Mouse (Mus musculus) bone marrow macrophage, adult 2 months (primary cell): Measurements from ENCODE around the gene Foxo6.

ENCODE experiments used
- CTCF ChIP-seq: IDR thresholded peaks from 2 replicates; pipeline ENCODE4 v1.5.1; 2012; ENCODE audit warnings: low read depth, mild to moderate bottlenecking, low read length, moderate library complexity
- POLR2A ChIP-seq: IDR thresholded peaks from 2 replicates; pipeline ENCODE4 v1.6.1; 2012; ENCODE audit warnings: mild to moderate bottlenecking, low read depth, low read length, borderline replicate concordance

DNA sequence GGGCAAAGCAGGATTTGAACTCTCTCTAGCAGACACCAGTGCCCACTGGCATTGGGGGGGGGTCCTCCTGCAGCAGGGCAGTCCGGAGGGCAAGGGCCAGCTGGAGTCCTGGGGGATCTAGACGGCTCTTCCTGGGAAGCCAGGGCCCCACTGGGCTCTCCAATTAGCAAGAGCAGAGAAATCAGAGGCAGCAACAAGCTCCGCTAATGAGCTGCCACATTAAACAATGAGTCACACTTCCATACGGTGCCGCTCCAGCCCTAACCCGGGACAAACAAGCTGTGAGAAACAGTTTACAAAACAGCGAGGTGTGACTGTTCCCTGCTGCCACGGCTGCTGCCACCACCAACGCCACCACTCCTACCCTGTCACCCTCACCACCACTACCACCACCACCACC lies 17.4 kb upstream of the Foxo6 start:
- TF ChIP-seq CTCF, result no peak
- no peak for TF ChIP-seq POLR2A
